Mouse (Mus musculus) left cerebral cortex, postnatal 14 days (tissue): ENCODE measurements around the gene Osbpl9. TPM values are rescaled to one million over a fixed set of nuclear protein-coding genes. Genes with fewer than 3 reads are reported as not detected.

Source experiments
- DNase-seq, 2 experiments: peaks; one replicate each; pipeline ENCODE4 v3.0.0; 2021 to 2022; ENCODE audit warnings: low spot score in 2 of 2, mixed read lengths in 1 of 2
- intact Hi-C: fragments of 180-260 bp; cut with DNase I; formaldehyde crosslinking; loops from one replicate; pipeline ENCODE4 v1.15.1; 2025
- long read RNA-seq, 2 experiments: library from polyadenylated mRNA; stranded (forward); transcript quantifications; one replicate each; pipeline ENCODE4 v2.0.0; 2021
- total RNA-seq, 2 experiments: library from RNA; stranded (reverse); gene quantifications; 2 replicates each; pipeline ENCODE4 v1.2.3; 2021

Osbpl9 gene
- 10 to 100 TPM; 49.5 to 52.2 TPM for total RNA-seq
- long read RNA-seq, experiment 1, transcript Osbpl9-219 (24 exons, 2,903 nt), result minor isoform, 7 of 64 reads
- long read RNA-seq, experiment 1, transcript Osbpl9-218 (23 exons, 2,408 nt), result major isoform, 19 of 64 reads
- long read RNA-seq, experiment 1, transcript Osbpl9-213 (20 exons, 2,604 nt), result minor isoform, 6 of 64 reads
- long read RNA-seq, experiment 1, partial matches to known transcripts, result 5 of 64 reads
- long read RNA-seq, experiment 1, other reads (novel, unspliced or antisense), result 20 of 64 reads
- long read RNA-seq, experiment 2, transcript Osbpl9-219 (24 exons, 2,903 nt), result minor isoform, 6 of 41 reads
- long read RNA-seq, experiment 2, transcript Osbpl9-218 (23 exons, 2,408 nt), result major isoform, 12 of 41 reads
- long read RNA-seq, experiment 2, transcript Osbpl9-202 (21 exons, 3,134 nt), result minor isoform, 5 of 41 reads
- long read RNA-seq, experiment 2, partial matches to known transcripts, result 5 of 41 reads
- long read RNA-seq, experiment 2, other reads (novel, unspliced or antisense), result 9 of 41 reads

GRCm38 (mm10) chr4:109201582-109202424 lies at the start of gene Osbpl9:
Osbpl9 (minus strand) TSS chr4:109202272.
- intact Hi-C loops, result no loop called here

GRCm38 (mm10) chr4:109251605-109252004 lies 49.5 kb upstream of the Osbpl9 start:
- DNase-seq, result no peak
- intact Hi-C loops, result no loop called here

More at GRCm38 (mm10) chr4:109201582-109202424, at the start of gene Osbpl9:
- DNase-seq, result peak; percentile 98

- intact Hi-C loops, result no loop called here
- DNase-seq, result no peak
Measured at GRCm38 (mm10) chr4:109245016-109245620, 43.0 kb upstream of the Osbpl9 start.

GRCm38 (mm10) chr4:109244506-109244905 lies 42.4 kb upstream of the Osbpl9 start:
- intact Hi-C loops, result no loop called here

GRCm38 (mm10) chr4:109241934-109242333 lies 39.9 kb upstream of the Osbpl9 start:
- intact Hi-C loops, result no loop called here
- no peak for DNase-seq

More at GRCm38 (mm10) chr4:109244506-109244905, 42.4 kb upstream of the Osbpl9 start:
- no peak for DNase-seq

GRCm38 (mm10) chr4:109241221-109241620 lies 39.1 kb upstream of the Osbpl9 start:
- intact Hi-C loops, result no loop called here
- DNase-seq, result no peak

GRCm38 (mm10) chr4:109238428-109239268 lies 36.6 kb upstream of the Osbpl9 start:
- peak; percentile 55 to 58 for DNase-seq
- intact Hi-C loops, result no loop called here

- no peak for DNase-seq
- intact Hi-C loops, result no loop called here
Measured at GRCm38 (mm10) chr4:109236186-109236879, 34.3 kb upstream of the Osbpl9 start.

GRCm38 (mm10) chr4:109234806-109235350 lies 32.8 kb upstream of the Osbpl9 start:
- intact Hi-C loops, result no loop called here
- peak in 1 of 2 experiments; percentile 12 for DNase-seq

- no peak for DNase-seq
- intact Hi-C loops, result no loop called here
Measured at GRCm38 (mm10) chr4:109234185-109234584, 32.1 kb upstream of the Osbpl9 start, which contains the start of gene Calr4. Calr4 (plus strand) TSS chr4:109234485.

- intact Hi-C loops, result no loop called here
- DNase-seq, result no peak
Measured at GRCm38 (mm10) chr4:109229766-109230279, 27.8 kb upstream of the Osbpl9 start.

- DNase-seq, result no peak
- intact Hi-C loops, result no loop called here
Measured at GRCm38 (mm10) chr4:109226071-109226470, 24.0 kb upstream of the Osbpl9 start.

- intact Hi-C loops, result no loop called here
Measured at GRCm38 (mm10) chr4:109225606-109226005, 23.5 kb upstream of the Osbpl9 start.

GRCm38 (mm10) chr4:109224762-109225552 lies 22.9 kb upstream of the Osbpl9 start:
- intact Hi-C loops, result no loop called here
- DNase-seq, result peak; percentile 83 to 87

More at GRCm38 (mm10) chr4:109225606-109226005, 23.5 kb upstream of the Osbpl9 start:
- no peak for DNase-seq

GRCm38 (mm10) chr4:109222001-109222400 lies 19.9 kb upstream of the Osbpl9 start:
- intact Hi-C loops, result no loop called here
- DNase-seq, result no peak

GRCm38 (mm10) chr4:109220441-109220940 lies 18.4 kb upstream of the Osbpl9 start:
- intact Hi-C loops, result no loop called here
- no peak for DNase-seq

GRCm38 (mm10) chr4:109218008-109218407 lies 15.9 kb upstream of the Osbpl9 start:
- intact Hi-C loops, result no loop called here
- no peak for DNase-seq
